ENCODE assay signal across 9 mouse cellular contexts in genomic region chr6:31601131-31601530, GRCm38 (mm10). TPM values are rescaled to one million over a fixed set of nuclear protein-coding genes. Genes with fewer than 3 reads are reported as not detected.
DNase-seq lines count a peak whose midpoint lies in the region; ATAC-seq and TF ChIP-seq lines count a peak whose summit lies in the region.
"Had no signal": no experiment of that assay in that cellular context is flagged by ENCODE, and none has a peak within 500 bp of the region (broad histone marks: within the 10 kb centered on the region; RNA-seq: fewer than 3 reads in every experiment).

No protein-coding gene starts in this region.

- peak; percentile 28 for DNase-seq in kidney, adult 2 months
- no peak for DNase-seq in kidney, postnatal 36 days
- peak; percentile 56 for DNase-seq in ZHBTc4 (ENCODE audit: low read depth, low spot score)
- no peak for DNase-seq in natural killer cell, adult 2 months (ENCODE audit: low spot score in 2 of 2)
- no peak for DNase-seq in c-Kit-positive CD71-positive TER-119-positive erythroid progenitor cells, embryonic 14.5 days (ENCODE audit: low spot score)
- DNase-seq in thymus, postnatal 14 days, result no peak
- DNase-seq: cerebellum, adult 11-12 months had no signal

- H3K9me3 ChIP-seq in forebrain, embryonic 16.5 days (ENCODE audit: control insufficient read depth, low read length), result no peaks in the 10 kb centered on the region
- H3K9me3 ChIP-seq in midbrain, embryonic 13.5 days, result no peaks in the 10 kb centered on the region

- H3K36me3 ChIP-seq in kidney, adult 2 months (ENCODE audit: control insufficient read depth, insufficient read depth, low read length), result no peaks in the 10 kb centered on the region
- H3K36me3 ChIP-seq in forebrain, embryonic 16.5 days (ENCODE audit: control insufficient read depth, insufficient read depth), result no peaks in the 10 kb centered on the region
- no peaks in the 10 kb centered on the region for H3K36me3 ChIP-seq in midbrain, embryonic 13.5 days

- no peaks in the 10 kb centered on the region for H3K27me3 ChIP-seq in kidney, adult 2 months (replicated peaks; ENCODE audit: control insufficient read depth, insufficient read depth, low read length)
- H3K27me3 ChIP-seq in forebrain, embryonic 16.5 days (replicated peaks; ENCODE audit: control insufficient read depth, insufficient read depth, low read length), result no peaks in the 10 kb centered on the region
- no peaks in the 10 kb centered on the region for H3K27me3 ChIP-seq in midbrain, embryonic 13.5 days

- whole genome bisulfite sequencing in kidney, adult 2 months, result 32% methylated on average over 3 of the region's 3 CpGs
- 11% methylated on average over 3 of the region's 3 CpGs for WGBS in forebrain, embryonic 16.5 days
- WGBS in midbrain, embryonic 13.5 days, result 13% methylated on average over 3 of the region's 3 CpGs

- no peak overlapping the region for H3K27ac ChIP-seq in kidney, adult 2 months (ENCODE audit: insufficient read depth, low read depth, low read length)
- H3K27ac ChIP-seq in forebrain, embryonic 16.5 days (ENCODE audit: low read length), result no peak overlapping the region
- peak overlapping the region; percentile 51; the same call in 1 of the 2 replicates for H3K27ac ChIP-seq in midbrain, embryonic 13.5 days

- H3K4me1 ChIP-seq in kidney, adult 2 months (ENCODE audit: control insufficient read depth, insufficient read depth, low read length), result no peaks in the 10 kb centered on the region
- H3K4me1 ChIP-seq in forebrain, embryonic 16.5 days (replicated peaks; ENCODE audit: control insufficient read depth, insufficient read depth, low read length), result peaks cover 25% of the 10 kb centered on the region
- peaks cover 40% of the 10 kb centered on the region for H3K4me1 ChIP-seq in midbrain, embryonic 13.5 days (replicated peaks)

- no peak overlapping the region for H3K4me2 ChIP-seq in forebrain, embryonic 16.5 days (ENCODE audit: low read length)
- no peak overlapping the region for H3K4me2 ChIP-seq in midbrain, embryonic 13.5 days (replicated peaks)

- TF ChIP-seq POLR2A in kidney, adult 2 months (IDR thresholded peaks at IDR 0.05; ENCODE audit: low read depth, low read length), result no peak

- ATAC-seq in forebrain, embryonic 16.5 days, result peak; percentile 19; the same call in 1 of the 2 replicates
- ATAC-seq in midbrain, embryonic 13.5 days, result no peak

- H3K9ac ChIP-seq in forebrain, embryonic 16.5 days (replicated peaks; ENCODE audit: low read depth, low read length), result no peak overlapping the region
- no peak overlapping the region for H3K9ac ChIP-seq in midbrain, embryonic 13.5 days (replicated peaks)

- no peak for TF ChIP-seq CTCF in kidney, adult 2 months (conservative IDR thresholded peaks at IDR 0.05; ENCODE audit: insufficient read depth, insufficient read length, low read depth, low read length)

- H3K4me3 ChIP-seq in kidney, adult 2 months (ENCODE audit: insufficient read depth, low read depth, low read length), result no peak overlapping the region
- no peak overlapping the region for H3K4me3 ChIP-seq in forebrain, embryonic 16.5 days (replicated peaks; ENCODE audit: low read length)
- no peak overlapping the region for H3K4me3 ChIP-seq in midbrain, embryonic 13.5 days (replicated peaks)

RNA-seq across cellular contexts. Expression of gene Podxl, which starts 37.4 kb away (rescaled TPM):
- polyA plus RNA-seq in kidney, adult 2 months (2012; rRNA removed), result 137 and 149 TPM in 2 replicates
- polyA plus RNA-seq in forebrain, embryonic 16.5 days (2015; fragmentation: Nextera tagmentation; extraction: Ambion mirVana), result 11.4 and 12.5 TPM in 2 replicates
- polyA plus RNA-seq in midbrain, embryonic 13.5 days (2015; fragmentation: Nextera tagmentation; extraction: Ambion mirVana), result 12.3 and 14.1 TPM in 2 replicates

Comparison
In these comparisons a context has a peak if more than half of its experiments do, and no peak if none do; other contexts are left out.
1. DNase-seq: peak in kidney, adult 2 months (single experiment) and ZHBTc4 (single experiment); none in kidney, postnatal 36 days (0 of 2), natural killer cell, adult 2 months (0 of 2), c-Kit-positive CD71-positive TER-119-positive erythroid progenitor cells, embryonic 14.5 days (single experiment) and thymus, postnatal 14 days (single experiment).